Mouse (Mus musculus) kidney, postnatal 36 days (tissue): ENCODE measurements around the gene Crygc.
A peak's percentile ranks its signal among the peaks of the same experiment; 100 is the strongest.

ENCODE experiments used
- DNase-seq, 2 experiments: peaks; one replicate each; pipeline ENCODE4 v3.0.0; 2021 to 2022; ENCODE audit warnings: mixed read lengths in 2 of 2

Crygc gene

DNA sequence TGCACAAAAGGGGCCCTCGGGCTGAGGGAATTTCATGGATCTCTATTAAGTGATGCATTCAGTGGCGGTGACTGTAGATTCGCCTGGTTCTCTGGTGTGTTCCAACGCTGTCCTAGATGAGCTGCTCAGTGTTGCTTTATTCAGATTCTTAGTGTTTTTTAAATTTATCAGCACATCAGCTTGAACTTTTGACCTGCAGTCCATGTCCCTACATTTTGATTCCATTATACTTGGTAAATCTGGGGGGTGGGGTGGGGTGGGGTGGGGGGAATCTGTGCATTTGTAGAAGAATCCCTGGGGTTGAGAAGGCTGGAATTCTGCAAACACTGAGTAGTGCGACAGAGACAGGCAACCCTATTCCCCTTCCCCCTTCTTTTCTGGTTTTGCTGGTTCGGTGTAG, at the start of gene Crygc:
Crygc (minus strand) TSS at position 101 of the 400 bp plus-strand sequence.
- no peak for DNase-seq

DNA sequence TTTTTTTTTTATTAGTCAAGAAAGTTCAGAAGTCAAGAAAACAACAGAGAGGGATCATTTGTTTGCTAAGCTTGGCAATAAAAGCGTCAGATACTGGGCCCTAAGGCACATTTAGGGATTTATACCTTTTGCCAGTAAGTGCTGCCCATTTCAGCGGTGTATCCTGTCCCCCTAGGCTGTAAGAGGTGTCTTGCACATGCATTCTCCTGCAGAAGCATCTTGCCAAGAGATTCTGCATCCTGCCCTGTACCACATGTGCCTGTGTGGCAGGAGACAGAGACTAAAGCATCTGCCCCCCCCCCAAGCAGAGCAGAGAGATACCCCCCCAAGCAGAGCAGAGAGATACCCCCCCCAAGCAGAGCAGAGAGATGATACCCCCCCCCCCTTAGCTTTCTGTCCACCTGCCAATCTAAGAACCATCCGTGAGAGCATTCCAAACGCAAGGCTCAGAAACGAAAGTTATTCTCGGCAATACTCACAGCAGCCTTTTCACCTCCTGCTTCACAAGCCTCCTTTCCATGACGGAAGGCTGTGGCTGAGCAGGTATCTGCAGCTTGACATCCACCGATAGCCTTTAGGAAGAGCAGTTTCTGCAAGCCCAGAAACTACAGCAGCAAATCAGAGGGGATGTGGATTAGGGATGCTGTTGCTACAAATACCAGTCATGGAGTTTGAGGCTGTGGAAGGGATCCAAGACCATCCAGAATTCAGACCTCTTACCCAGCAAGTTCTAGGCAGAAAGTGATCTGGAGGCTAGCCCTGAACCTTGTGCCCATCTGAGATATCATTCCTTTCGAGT, 49.3 kb upstream of the Crygc start, which contains the start of gene D630023F18Rik:
D630023F18Rik (minus strand) TSS at position 641 of the 799 bp plus-strand sequence.
- DNase-seq: no peak

DNA sequence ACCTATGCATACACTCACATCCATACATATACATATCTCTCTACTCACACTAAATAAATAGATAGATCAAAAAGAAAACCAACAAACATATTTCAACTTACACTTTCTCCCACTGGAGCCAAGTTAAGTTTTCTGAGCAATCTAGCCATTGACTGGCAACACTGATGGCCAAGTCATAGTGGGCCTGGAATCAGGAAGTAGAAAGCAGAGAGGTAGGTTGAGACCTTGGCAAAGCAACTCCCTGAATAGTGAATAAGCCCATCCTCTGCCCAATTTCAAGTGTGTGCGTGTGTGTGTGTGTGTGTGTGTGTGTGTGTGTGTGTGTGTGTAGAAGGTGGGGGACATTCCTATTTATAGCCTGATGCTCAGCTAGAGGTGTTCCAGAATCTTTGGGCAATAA, 45.9 kb upstream of the Crygc start, which contains the start of gene Gm28845:
Gm28845 (minus strand) TSS at position 121 of the 400 bp plus-strand sequence.
- DNase-seq: no peak

DNA sequence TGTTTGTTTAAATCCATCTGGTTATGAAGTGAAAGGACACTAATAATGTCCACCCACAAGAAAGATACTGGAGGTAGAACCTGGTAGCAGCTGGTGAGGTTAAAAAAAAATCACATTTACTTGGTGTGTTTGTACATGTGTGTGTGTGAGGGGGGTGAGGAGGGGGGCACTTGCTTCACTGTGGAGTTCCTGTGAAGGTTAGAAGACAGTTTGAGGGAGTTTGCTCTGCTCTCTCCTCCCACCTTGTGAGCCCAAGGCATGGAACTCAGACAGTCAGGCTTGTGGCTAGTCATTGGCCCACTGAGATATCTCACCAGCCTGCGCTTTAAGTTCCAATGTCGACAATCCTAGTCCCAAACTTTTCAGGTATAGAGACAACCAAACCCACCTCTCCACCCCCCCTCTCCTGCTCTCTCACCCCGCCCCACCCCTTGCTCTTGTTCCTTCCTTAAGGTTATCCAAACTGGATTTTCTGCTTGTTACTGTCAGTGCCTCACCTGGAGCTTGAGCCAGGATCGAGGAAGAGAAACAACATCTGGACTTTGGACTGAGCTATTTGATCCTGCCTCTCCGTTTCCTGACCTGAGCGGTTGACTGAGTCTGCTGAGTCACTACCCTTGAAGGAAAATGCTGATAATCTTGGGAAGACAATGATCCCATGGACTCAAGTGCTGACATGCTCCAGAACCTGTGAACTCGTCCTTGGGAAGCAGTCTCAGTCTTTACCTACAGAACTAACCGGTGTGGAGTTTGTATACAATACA, 44.8 kb upstream of the Crygc start:
- DNase-seq: peak; percentile 65 to 89

DNA sequence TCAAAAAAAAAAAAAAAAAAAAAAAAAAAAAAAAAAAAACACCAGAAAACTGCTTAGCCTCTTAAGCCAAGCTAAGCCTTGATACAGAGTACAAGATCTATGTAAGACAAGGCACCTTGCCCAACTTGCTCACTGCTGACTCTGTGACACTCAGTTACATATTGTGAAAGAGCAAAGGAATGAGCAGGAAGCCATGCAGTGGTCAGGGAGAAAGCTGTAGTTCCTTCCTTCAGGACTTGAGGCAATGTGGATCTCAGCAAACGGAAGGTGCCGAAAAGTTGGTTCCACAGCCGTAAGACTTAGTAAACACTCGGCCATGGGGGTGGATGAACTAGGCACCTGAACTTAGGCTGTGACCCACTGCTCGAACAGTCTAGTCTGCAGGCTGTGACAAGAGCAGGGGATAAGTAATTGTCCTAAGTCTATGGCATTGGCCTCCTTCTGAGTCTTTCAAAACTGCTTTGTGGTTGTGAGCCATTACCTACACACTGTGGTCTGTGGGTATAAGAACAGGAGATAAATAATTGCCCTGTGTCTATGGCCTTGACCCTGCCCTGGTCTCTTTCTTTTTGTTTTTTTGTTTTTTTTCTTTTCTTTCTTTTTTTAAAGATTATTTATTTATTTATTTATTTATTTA, 40.2 kb upstream of the Crygc start:
- DNase-seq: peak in 1 of 2 experiments; percentile 54

DNA sequence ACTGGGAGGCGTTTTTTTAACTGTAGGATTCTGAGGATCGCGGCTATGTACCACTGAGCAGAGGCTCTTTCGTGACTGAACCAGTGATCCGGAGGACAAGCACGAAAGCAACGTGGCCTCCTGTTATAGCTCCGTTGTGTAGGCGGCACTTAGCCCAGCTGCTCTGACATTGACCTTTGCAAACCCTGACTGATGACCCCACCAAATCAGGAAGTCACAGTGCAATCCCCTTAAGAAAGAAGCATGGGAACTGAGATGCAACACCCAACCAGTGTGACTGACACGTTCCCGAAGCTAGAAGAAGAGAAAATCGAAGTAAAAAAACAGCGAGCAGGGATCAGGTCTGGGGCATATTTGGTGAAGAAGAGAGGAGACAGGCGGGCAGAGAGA, 39.3 kb upstream of the Crygc start:
- peak; percentile 34 to 43 for DNase-seq

DNA sequence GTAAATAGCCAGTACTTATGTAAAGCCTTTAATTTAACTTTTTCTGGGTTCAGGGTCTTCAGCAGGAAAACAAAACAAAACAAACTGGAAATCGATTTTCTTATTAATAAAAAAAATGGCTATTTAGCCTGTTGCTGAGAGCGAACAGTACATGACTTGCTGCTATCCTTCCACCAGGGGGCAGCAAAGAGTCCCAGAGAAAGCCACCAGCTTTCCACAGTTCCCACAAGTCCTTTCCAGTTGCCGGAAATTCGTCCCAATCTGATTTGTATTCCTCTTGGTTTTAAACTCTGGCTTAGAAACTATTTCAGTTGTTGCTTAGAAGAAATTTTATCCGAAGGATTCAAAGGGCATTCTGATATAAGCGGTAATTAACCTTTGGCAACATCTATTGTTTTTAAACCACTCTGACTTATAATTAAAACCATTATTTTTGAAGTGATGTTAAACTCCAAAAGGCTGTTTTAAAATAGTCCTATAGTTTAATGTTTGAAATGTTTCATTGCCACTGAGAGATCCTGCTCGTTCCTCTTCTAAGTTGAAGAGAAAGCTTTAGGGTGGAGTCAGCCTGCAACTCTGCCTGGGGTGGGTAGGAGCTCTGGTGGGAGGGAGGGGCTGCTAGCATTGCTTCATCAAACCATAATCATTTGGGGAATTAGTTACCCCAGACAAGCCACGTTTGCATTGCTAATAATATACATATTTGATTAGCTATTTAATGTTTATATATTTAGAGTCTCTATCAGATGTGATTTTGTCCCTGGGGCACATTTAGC, 38.7 kb upstream of the Crygc start:
- peak; percentile 83 to 85 for DNase-seq

DNA sequence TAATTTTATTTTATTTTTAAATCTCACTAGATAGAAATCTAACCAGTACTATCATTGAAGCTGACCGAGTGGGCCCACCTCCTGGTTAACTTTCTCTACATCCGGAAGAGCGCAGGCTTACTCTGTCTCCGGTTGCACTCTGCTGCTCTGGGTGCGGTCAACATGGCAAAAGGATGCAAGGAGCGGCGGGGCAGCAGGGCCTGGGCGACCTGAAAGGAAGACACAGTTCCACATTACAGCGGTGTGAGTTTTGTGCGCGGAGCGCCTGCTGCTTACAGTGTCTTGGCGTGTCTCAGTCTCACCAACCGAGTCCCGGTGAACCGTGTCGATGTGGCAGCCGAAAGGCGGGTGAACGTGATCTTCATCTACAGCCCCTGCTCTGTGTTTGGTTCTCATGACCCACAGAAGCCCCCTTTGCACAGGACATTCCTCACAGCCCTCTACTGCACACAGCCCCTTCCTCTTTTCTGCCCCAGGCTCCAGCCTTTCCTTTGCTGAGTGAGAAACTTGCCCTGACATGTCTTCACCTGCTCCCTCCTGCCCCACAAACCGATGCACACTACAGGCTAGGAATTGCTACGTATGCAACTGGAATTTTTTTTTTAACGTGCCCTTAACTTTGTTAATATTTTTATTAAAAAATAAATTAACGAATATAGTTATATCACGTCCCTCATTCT, 36.4 kb upstream of the Crygc start:
- no peak for DNase-seq

DNA sequence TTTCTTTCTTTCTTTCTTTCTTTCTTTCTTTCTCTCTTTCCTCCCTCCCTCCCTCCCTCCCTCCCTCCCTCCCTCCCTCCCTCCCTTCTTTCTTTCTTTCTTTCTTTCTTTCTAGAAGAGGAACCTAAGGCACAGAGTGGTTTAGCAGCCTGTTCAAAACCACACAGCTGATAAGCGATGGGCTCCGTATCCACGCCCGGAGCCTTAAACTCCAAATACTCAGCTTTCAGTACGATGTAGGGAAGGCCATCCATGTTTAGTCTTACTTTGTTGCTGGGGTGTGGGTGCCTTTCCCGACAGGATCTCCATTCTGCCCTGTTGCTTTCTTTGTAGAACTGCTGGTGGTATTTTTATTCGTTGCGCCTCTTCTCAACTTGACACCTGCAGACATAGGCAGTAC, 35.7 kb upstream of the Crygc start:
- no peak for DNase-seq

DNA sequence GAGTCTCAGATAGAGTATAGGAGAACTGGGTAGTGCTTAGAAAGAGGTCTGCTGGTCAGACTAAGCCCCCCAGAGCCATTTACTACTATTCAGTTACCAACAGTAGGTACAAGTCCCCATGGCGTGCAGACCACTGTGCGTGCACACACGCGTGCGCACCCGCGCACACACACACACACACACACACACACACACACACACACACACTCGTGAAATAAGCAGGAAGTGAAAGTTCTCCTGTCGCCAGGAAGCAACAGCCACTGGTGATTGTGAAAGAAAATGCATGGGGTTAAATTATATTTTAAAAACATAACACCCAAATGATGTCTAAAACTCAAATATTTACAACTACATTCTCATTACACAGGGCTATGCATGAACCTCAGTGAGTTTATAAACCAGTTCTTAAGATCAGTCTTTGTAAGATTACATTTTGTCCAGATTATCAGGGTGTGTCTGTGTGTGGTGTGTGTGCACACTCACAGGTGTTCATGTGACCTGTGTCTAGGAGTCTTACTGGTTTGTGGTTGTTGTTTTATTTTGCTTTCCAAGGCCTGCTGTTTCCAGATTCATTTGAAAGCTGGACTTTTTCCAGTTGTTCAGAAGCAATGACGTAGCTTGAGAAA, 34.3 kb upstream of the Crygc start:
- DNase-seq: no peak

DNA sequence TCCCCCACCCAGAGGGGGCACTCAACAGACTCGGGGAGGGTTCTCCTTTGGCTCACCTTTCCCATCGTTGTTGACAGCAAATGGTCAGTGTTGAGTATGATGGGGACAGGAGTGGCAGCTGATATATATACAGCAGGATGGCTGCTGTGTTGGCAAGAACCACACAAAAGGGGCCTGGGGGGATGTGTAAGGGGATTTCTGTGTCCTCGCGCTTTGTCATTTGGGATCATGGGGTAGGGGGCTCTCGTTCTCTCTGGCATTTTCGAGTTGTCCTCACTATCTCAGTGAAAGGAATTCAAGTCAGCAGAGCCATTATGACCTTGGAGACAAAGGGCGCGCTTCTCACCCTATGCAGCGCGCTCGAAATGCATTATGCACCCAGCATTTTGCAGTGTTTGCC, 29.8 kb upstream of the Crygc start, which contains the start of gene Cryga:
Cryga (minus strand) TSS at position 101 of the 400 bp plus-strand sequence.
- DNase-seq: no peak

DNA sequence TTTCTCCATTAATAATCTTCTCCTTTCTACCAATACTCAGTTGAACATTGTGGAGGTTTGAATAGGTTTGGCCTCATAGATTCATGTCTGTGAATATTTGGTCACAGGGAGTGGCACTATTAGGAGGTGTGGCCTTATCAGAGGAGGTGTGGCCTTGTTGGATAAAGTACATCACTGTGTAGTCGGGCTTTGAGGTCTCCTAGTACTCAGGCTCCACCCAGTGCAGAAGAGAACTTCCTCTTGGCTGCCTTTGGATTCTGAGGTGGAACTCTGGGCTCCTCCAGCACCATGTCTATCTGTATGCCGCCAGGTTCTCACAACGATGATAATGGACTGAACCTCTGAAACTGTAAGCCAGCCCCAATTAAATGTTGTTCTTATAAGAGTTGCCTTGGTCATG, 23.5 kb upstream of the Crygc start:
- DNase-seq: no peak

DNA sequence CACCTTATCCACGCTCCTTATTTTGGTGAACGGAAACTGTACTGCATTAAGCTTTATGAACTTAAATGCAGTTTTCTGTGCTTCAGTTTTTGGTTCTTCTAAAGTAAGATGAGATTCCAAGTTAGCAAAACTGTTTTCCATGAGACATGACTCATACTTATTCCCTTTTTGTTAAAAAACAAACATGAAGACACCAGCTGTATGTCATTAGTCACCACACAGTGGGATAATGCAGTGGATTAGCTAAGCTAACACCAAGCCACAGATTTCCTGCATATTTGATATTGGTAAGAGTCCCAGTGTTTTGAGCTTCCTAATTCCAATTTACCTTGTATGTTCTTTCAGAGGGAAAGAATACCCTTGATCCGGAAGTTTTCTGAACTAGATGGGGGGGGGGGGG, 18.1 kb upstream of the Crygc start:
- DNase-seq: no peak

DNA sequence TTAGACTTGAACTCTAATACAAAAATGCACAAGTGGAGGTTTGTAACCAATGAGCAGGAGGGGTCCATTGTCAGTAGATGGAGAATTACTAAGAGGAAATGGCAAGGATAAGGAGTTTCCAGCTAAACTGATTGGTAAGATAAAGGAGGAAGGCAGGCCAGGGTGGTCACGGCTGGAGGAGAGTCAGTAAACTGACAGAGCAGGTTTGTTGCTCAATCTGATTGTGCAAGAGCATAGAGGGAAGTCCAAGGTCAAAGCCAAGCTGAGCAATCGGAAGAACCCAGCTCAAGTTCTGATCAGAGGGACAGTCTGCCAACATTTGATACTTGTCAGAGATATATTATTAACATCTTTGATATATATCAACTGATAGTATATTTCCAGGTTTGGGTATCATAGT, 16.9 kb upstream of the Crygc start:
- peak in 1 of 2 experiments; percentile 20 for DNase-seq

DNA sequence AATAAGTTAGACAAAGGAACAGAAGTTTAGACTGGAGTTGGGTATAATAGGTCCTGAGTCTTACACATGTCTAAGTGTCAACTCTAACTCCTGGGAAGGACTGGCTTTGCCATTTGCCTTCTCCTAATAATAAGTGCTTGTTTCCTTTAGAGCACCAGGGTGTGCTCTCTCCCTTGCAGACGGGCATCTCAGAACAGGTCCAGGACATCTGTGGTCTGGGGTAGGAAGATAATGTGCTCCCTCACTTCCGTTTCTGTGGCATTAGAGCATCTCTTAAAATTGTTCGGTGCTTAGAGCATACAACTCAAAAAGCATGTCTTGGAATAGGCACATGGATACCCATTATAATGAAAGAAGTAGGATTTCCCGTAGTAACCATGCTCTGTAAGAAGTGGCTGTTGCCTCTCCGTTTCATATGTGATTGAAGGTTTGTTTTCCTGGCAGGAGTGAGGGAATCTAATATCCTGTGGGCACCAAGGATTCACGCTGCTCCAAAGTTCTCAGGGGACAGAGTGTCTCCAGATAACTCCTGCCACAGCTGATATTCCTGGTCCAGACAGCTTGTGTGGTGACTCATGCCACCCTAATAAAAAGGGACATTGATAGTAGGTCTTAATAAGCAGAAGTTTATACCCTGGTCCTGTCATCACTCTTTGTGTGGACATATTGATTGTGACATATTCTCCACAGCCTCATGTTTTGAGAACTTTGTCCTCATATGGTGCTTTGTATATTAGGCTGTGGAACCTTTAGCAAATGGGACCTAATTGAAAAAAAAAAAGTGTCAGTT, 15.3 kb upstream of the Crygc start:
- no peak for DNase-seq

DNA sequence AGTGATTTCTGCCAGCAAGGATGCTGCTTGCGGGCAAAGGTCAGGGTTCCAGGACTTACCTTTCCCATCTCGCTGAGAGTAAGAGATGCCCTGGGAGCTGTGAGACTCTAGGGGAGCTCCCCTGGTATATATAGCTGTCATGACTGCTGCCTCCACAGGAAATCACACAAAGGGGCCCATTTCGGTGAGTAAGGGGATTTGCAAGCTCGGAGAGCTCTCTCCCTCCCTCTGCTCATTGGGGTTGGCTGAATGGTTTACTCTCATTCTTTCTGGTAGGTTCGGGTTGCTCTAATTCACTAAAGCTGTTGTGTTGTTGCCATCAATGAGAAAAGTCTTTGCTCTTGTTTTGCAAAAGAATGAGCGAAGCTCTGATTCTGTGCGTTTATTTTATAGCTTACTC, 8.7 kb upstream of the Crygc start, which contains the start of gene Crygb:
Crygb (minus strand) TSS at position 101 of the 400 bp plus-strand sequence.
- no peak for DNase-seq

DNA sequence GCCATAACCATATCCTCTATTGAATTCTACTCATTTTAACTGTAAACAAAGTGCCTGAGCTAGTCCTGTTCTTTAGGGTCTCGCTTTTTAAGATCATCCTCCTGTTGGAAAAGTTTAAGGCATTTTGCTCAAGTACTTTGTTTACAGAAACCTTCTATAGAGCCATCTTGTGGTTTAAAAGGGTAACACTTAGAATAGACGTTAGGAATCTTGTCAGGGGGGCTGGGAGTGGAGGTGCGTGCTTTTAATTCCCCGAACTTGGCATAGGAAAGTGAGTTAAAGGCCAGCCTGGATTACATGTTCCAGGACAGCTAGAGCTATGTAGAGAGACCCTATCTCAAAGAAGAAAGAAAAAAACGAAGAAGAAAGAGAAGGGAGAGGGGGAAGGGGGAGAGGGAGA, 2.1 kb upstream of the Crygc start:
- peak in 1 of 2 experiments; percentile 0 for DNase-seq

DNA sequence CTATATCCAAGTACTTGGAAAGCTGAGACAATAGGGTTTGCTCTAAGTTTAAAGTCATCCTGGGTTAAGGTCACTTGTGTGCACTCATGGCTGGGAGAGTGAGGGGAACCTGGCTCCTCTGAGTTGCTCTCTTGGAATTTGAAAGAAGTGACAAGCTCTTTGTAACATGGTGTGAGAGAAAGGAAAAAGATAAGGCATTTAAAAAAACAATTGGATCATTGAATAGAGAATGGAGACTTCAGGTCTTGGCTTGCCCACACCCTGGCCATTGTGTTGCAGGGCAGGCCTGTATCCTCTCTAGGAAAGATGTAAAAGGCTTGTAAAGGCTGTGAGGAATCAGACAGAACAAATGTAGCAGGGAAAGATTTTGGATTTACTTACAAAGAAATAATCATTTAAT, 5.6 kb downstream of the Crygc start:
- no peak for DNase-seq

DNA sequence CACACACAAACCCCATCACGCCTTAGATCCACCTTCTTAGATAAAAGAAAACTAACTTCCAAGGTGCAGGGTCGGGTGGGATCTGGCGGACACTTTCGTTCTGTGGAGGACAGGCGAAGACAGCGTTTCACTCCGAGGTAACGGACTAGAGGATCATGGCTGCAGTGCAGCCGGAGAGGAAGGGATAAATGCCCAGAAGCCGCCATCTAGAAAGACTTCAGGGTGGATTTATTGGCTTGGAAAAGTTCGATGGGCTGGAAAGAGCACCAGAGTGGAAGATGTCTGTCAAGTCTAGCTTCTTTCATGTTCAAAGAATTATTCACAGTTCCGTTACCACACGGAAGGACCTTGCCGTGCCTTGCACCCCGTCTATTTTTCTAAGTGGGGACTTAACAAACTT, 9.3 kb downstream of the Crygc start:
- DNase-seq: no peak

DNA sequence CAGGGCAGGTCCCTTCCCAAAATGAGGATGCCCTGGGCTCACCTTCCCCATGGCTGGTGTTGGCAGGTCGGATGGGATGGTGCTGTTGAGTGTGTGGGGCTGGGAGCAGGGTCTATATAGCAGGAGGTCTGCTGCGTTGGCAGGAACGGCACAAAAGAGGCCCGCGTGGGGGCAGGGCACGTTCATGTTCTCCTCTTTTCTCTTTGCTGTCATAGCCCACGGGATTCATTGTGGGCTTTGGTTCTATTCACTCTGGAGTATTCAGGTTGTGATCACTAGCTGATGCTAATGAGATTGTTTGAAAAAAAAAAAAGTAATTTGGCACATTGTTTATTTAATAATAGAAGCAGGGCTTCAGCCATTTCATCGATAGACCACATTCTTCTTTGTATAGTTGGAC, 10.1 kb downstream of the Crygc start, which contains the start of gene Crygd:
Crygd (minus strand) TSS at position 101 of the 400 bp plus-strand sequence.
- DNase-seq: no peak
